Comparison of ENCODE assay signal across 7 mouse cellular contexts in genomic region chr10:94919552-94919951, GRCm38 (mm10). TPM values are rescaled to one million over a fixed set of nuclear protein-coding genes. Genes with fewer than 3 reads are reported as not detected.
A peak's percentile ranks its signal among the peaks of the same experiment; 100 is the strongest.
DNase-seq lines count a peak whose midpoint lies in the region; ATAC-seq and TF ChIP-seq lines count a peak whose summit lies in the region.

No protein-coding gene starts in this region.

- TF ChIP-seq EP300 in liver, embryonic 14.5 days (IDR thresholded peaks at IDR 0.05; ENCODE audit: low read depth) = peak; percentile 56; the same call in 1 of the 2 replicates

- no peak for TF ChIP-seq CTCF in liver, embryonic 14.5 days (IDR thresholded peaks at IDR 0.05; ENCODE audit: low read depth)

- no peak overlapping the region for H3K27ac ChIP-seq in midbrain, embryonic 14.5 days (replicated peaks; ENCODE audit: low read depth, low read length)
- H3K27ac ChIP-seq in midbrain, embryonic 13.5 days = no peak overlapping the region
- no peak overlapping the region for H3K27ac ChIP-seq in heart, embryonic 12.5 days (ENCODE audit: poor library complexity, severe bottlenecking)
- peak overlapping the region; percentile 94 for H3K27ac ChIP-seq in liver, embryonic 14.5 days

- DNase-seq in midbrain, embryonic 14.5 days = peak; percentile 37
- peak; percentile 91 for DNase-seq in c-Kit-positive CD71-positive TER-119-positive erythroid progenitor cells, embryonic 14.5 days (ENCODE audit: low spot score)
- peak; percentile 87 to 90 (median 88) for DNase-seq in liver, embryonic 14.5 days (ENCODE audit: low read depth in 3 of 3, low spot score in 3 of 3)
- peak; percentile 69 to 79 for DNase-seq in spleen, postnatal 36 days (ENCODE audit: low spot score in 2 of 2)
- no peak for DNase-seq in embryo, embryonic 10 days (ENCODE audit: low spot score)

- no peak overlapping the region for H3K9ac ChIP-seq in midbrain, embryonic 14.5 days (replicated peaks; ENCODE audit: low read length)
- H3K9ac ChIP-seq in midbrain, embryonic 13.5 days (replicated peaks) = no peak overlapping the region
- H3K9ac ChIP-seq in heart, embryonic 12.5 days = no peak overlapping the region
- H3K9ac ChIP-seq in liver, embryonic 14.5 days (replicated peaks) = peak overlapping the region; percentile 93

- no peaks in the 10 kb centered on the region for H3K9me3 ChIP-seq in midbrain, embryonic 14.5 days (ENCODE audit: control insufficient read depth, low read length)
- no peaks in the 10 kb centered on the region for H3K9me3 ChIP-seq in midbrain, embryonic 13.5 days
- no peaks in the 10 kb centered on the region for H3K9me3 ChIP-seq in heart, embryonic 12.5 days (replicated peaks)
- no peaks in the 10 kb centered on the region for H3K9me3 ChIP-seq in liver, embryonic 14.5 days (ENCODE audit: control insufficient read depth, low read length)

- 0 out of 2 replicates have a peak, but pooled peaks cover 15% of the 10 kb centered on the region for H3K36me3 ChIP-seq in midbrain, embryonic 14.5 days (ENCODE audit: control insufficient read depth, insufficient read depth, low read length)
- H3K36me3 ChIP-seq in midbrain, embryonic 13.5 days = peaks cover 16% of the 10 kb centered on the region
- H3K36me3 ChIP-seq in heart, embryonic 12.5 days = no peaks in the 10 kb centered on the region
- no peaks in the 10 kb centered on the region for H3K36me3 ChIP-seq in liver, embryonic 14.5 days (replicated peaks; ENCODE audit: control insufficient read depth, insufficient read depth, low read depth)

- 69% methylated on average over 12 of the region's 12 CpGs for WGBS in midbrain, embryonic 14.5 days
- WGBS in midbrain, embryonic 13.5 days = 73% methylated on average over 12 of the region's 12 CpGs
- WGBS in heart, embryonic 12.5 days = 28% methylated on average over 12 of the region's 12 CpGs
- WGBS in liver, embryonic 14.5 days (ENCODE audit: insufficient replicate concordance) = 10% methylated on average over 12 of the region's 12 CpGs

- H3K4me1 ChIP-seq in midbrain, embryonic 14.5 days (ENCODE audit: control insufficient read depth, insufficient read depth, low read length) = peaks cover 13% of the 10 kb centered on the region
- H3K4me1 ChIP-seq in midbrain, embryonic 13.5 days (replicated peaks) = peaks cover 23% of the 10 kb centered on the region
- H3K4me1 ChIP-seq in heart, embryonic 12.5 days (replicated peaks) = peaks cover 30% of the 10 kb centered on the region
- H3K4me1 ChIP-seq in liver, embryonic 14.5 days (replicated peaks; ENCODE audit: control insufficient read depth in 2 of 2, insufficient read depth in 2 of 2, low read length in 1 of 2) = peaks cover 60 to 68% of the 10 kb centered on the region in 2 experiments

- no peak for ATAC-seq in midbrain, embryonic 14.5 days (ENCODE audit: low FRiP score, low TSS enrichment)
- ATAC-seq in midbrain, embryonic 13.5 days = no peak
- no peak for ATAC-seq in heart, embryonic 12.5 days (ENCODE audit: insufficient number of reproducible peaks, low FRiP score)
- peak; percentile 85 for ATAC-seq in liver, embryonic 14.5 days (ENCODE audit: insufficient read depth)

- H3K4me2 ChIP-seq in midbrain, embryonic 14.5 days (ENCODE audit: low read length) = no peak overlapping the region
- H3K4me2 ChIP-seq in midbrain, embryonic 13.5 days (replicated peaks) = no peak overlapping the region
- peak overlapping the region; percentile 50 for H3K4me2 ChIP-seq in heart, embryonic 12.5 days
- H3K4me2 ChIP-seq in liver, embryonic 14.5 days (ENCODE audit: low read depth) = peak overlapping the region; percentile 77

- no peaks in the 10 kb centered on the region for H3K27me3 ChIP-seq in midbrain, embryonic 14.5 days (ENCODE audit: control insufficient read depth, insufficient read depth, low read length)
- no peaks in the 10 kb centered on the region for H3K27me3 ChIP-seq in midbrain, embryonic 13.5 days
- H3K27me3 ChIP-seq in heart, embryonic 12.5 days (replicated peaks) = no peaks in the 10 kb centered on the region
- H3K27me3 ChIP-seq in liver, embryonic 14.5 days (ENCODE audit: control insufficient read depth, insufficient read depth, low read length) = no peaks in the 10 kb centered on the region

- no peak overlapping the region for H3K4me3 ChIP-seq in midbrain, embryonic 14.5 days (replicated peaks; ENCODE audit: low read depth, low read length)
- H3K4me3 ChIP-seq in midbrain, embryonic 13.5 days (replicated peaks) = no peak overlapping the region
- no peak overlapping the region for H3K4me3 ChIP-seq in heart, embryonic 12.5 days
- peak overlapping the region; percentile 51 to 58 for H3K4me3 ChIP-seq in liver, embryonic 14.5 days (ENCODE audit: insufficient read depth in 1 of 2, low read depth in 2 of 2, low read length in 2 of 2)

RNA-seq across cellular contexts. Expression of gene Plxnc1, which starts 25.1 kb away (rescaled TPM):
- 23.0 and 23.4 TPM in 2 replicates for polyA plus RNA-seq in midbrain, embryonic 14.5 days (2014; fragmentation: Nextera tagmentation; extraction: Ambion mirVana)
- 8.7 and 9.4 TPM in 2 replicates for polyA plus RNA-seq in midbrain, embryonic 13.5 days (2015; fragmentation: Nextera tagmentation; extraction: Ambion mirVana)
- polyA plus RNA-seq in heart, embryonic 12.5 days (2016; fragmentation: Nextera tagmentation; extraction: Ambion mirVana) = 6.7 and 8.5 TPM in 2 replicates
- 1.4 and 2.0 TPM in 2 replicates for polyA plus RNA-seq in liver, embryonic 14.5 days (2012; rRNA removed)
- 2.1 and 2.5 TPM in 2 replicates for polyA plus RNA-seq in liver, embryonic 14.5 days (2014; fragmentation: Nextera tagmentation; extraction: Ambion mirVana)

Comparison
In these comparisons a context has a peak if more than half of its experiments do, and no peak if none do; other contexts are left out.
1. H3K4me2 ChIP-seq: peak in heart, embryonic 12.5 days (single experiment) and liver, embryonic 14.5 days (single experiment); none in midbrain, embryonic 14.5 days (single experiment) and midbrain, embryonic 13.5 days (single experiment).
2. H3K4me3 ChIP-seq: peak in liver, embryonic 14.5 days (2 of 2); none in midbrain, embryonic 14.5 days (single experiment), midbrain, embryonic 13.5 days (single experiment) and heart, embryonic 12.5 days (single experiment).